Mouse (Mus musculus): ENCODE measurements at regions not wholly inside any gene's neighbourhood (a gene's known extent, or its start where the extent isn't known, plus 50 kb on each side); places are given as distances from the start of the nearest gene placed in this dataset.

DNA sequence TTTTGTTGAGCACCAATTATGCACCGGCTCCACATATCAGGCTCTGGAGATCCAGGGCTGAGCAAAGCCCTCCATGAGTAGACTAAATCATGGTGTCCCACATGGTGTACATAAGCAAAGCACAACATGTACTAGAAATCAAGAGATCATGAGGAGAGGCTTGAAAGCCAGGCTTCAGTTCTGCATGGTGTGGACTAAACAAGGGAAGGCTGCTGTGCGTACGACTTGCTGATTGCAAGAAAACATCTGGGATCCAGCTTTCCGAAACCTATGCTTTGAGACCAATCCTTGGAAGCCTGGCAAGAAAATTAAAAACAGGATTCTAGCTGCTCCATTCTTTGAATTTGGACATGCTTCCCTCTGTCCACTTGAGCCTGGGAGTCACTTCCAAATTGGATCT lies 249.1 kb upstream of the Sp8 start:
- H3K4me1 ChIP-seq (replicated peaks; ENCODE audit: control insufficient read depth, insufficient read depth, low read length), result peaks cover 4% of the 10 kb centered on the region; the same call in 1 of the 2 replicates
- no peak for DNase-seq (ENCODE audit: low spot score)
- WGBS, result 82% methylated on average over 4 of the region's 4 CpGs
- no peaks in the 10 kb centered on the region for H3K36me3 ChIP-seq (ENCODE audit: control insufficient read depth, insufficient read depth, low read length)
- H3K4me3 ChIP-seq (ENCODE audit: low read depth, low read length), result no peak overlapping the region
- H3K4me2 ChIP-seq (ENCODE audit: low read depth, low read length, severe bottlenecking), result no peak overlapping the region
- no peak overlapping the region for H3K9ac ChIP-seq (ENCODE audit: low read length)
- no peak overlapping the region for H3K27ac ChIP-seq (ENCODE audit: low read depth, low read length)
- no peaks in the 10 kb centered on the region for H3K27me3 ChIP-seq (ENCODE audit: control insufficient read depth, insufficient read depth, low read length)
- no peak for ATAC-seq (replicated peaks; ENCODE audit: low FRiP score)
- no peaks in the 10 kb centered on the region for H3K9me3 ChIP-seq (ENCODE audit: control insufficient read depth, low read length)

DNA sequence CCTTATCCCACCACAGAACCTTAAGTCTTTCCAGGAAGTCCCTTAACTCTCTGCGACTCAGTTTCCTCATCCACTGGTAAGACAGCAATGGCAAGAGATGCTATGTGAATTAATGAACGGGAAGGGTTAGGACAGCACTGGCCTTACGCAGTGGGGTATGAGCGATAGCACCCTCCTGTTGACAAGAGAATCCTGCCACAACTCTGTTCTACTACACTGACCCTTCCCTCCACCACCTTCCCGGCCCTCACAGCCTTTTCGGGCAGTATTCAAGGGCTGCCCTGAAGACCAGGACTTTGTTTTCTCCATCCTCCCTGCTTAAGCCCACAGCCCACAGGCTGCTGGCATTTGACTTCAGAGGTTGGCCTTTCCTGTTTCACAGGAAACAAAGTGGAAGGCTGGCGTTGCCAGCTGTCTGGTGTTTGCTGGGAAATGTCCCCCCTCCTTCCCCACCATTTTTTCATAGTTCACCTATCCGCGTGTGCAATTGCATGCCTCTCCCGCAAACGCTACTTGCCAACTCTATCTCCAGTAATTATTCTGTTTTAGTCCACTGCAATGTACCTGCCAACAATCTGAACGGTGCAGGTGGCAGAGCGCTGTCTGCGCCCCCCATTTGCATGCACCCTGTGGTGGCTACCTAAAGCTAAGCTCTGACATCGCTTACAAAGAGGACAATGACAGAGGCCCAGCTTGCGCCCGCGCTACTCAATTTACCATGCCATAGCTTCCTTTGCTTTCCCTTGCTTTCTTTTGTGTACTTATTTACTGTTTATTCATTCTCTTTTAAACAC lies 251.2 kb upstream of the Sp8 start:
- Histone ChIP-seq H3K9ac (ENCODE audit: low read length) (no peak overlapping the region), H3K4me2 (ENCODE audit: low read depth, low read length, severe bottlenecking) (peak overlapping the region; percentile 40), H3K4me1 (replicated peaks; ENCODE audit: control insufficient read depth, insufficient read depth, low read length) (peaks cover 4% of the 10 kb centered on the region; the same call in 1 of the 2 replicates), H3K27ac (ENCODE audit: low read depth, low read length) (no peak overlapping the region), H3K4me3 (ENCODE audit: low read depth, low read length) (peak overlapping the region; percentile 11; the same call in 1 of the 2 replicates), H3K9me3 (ENCODE audit: control insufficient read depth, low read length) (no peaks in the 10 kb centered on the region), H3K36me3 (ENCODE audit: control insufficient read depth, insufficient read depth, low read length) (no peaks in the 10 kb centered on the region), H3K27me3 (ENCODE audit: control insufficient read depth, insufficient read depth, low read length) (no peaks in the 10 kb centered on the region)
- DNase-seq (ENCODE audit: low spot score) (peak; percentile 49), ATAC-seq (replicated peaks; ENCODE audit: low FRiP score) (peak; percentile 63)
- WGBS, result 17% methylated on average over 18 of the region's 18 CpGs

DNA sequence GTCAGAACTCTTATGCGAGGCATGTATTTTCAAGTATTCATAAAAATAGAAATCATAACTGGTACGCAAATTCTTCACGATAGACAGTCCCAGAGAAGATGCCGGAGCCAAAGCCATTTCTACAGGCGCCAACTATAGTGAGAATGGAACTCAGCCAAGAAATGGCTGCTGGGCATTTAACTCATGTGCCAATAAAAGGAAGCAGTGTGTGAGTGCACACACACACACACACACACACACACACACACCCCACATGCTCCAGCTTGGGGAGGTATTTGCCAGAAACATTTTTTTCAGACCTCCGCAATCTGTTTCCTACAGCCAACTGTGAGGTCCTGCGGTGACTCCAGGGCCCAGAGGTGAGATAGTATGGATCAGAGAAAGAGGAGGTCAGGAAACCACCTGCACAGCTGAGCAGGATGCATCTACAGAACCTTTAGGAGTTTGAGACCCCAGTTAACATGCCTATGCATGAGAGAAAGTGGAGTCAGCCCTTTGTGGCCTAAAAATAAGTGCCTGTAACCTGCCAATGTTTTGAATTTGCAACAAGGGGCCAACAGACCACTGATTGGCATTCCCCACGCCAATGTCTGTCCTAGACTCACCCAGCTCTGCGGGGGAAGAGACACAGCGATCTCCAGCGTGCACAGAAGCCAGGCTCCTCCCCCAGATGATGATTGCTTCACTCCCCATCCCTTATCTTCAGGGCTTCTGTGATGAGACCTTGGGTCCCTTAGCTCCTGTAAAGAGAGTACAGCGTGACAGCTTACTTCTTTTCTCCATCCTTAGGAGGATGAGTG lies 262.1 kb upstream of the Sp8 start:
- Histone ChIP-seq H3K9me3 (ENCODE audit: control insufficient read depth, low read length) (no peaks in the 10 kb centered on the region), H3K27me3 (ENCODE audit: control insufficient read depth, insufficient read depth, low read length) (no peaks in the 10 kb centered on the region), H3K4me3 (ENCODE audit: low read depth, low read length) (no peak overlapping the region), H3K4me2 (ENCODE audit: low read depth, low read length, severe bottlenecking) (no peak overlapping the region), H3K4me1 (replicated peaks; ENCODE audit: control insufficient read depth, insufficient read depth, low read length) (no peaks in the 10 kb centered on the region), H3K9ac (ENCODE audit: low read length) (no peak overlapping the region), H3K36me3 (ENCODE audit: control insufficient read depth, insufficient read depth, low read length) (no peaks in the 10 kb centered on the region), H3K27ac (ENCODE audit: low read depth, low read length) (no peak overlapping the region)
- no peak for ATAC-seq (replicated peaks; ENCODE audit: low FRiP score)
- 87% methylated on average over 12 of the region's 12 CpGs for WGBS
- no peak for DNase-seq (ENCODE audit: low spot score)

- Histone ChIP-seq H3K4me3 (ENCODE audit: low read depth, low read length) (no peak overlapping the region), H3K27ac (ENCODE audit: low read depth, low read length) (no peak overlapping the region), H3K27me3 (ENCODE audit: control insufficient read depth, insufficient read depth, low read length) (no peaks in the 10 kb centered on the region), H3K36me3 (ENCODE audit: control insufficient read depth, insufficient read depth, low read length) (no peaks in the 10 kb centered on the region), H3K4me1 (replicated peaks; ENCODE audit: control insufficient read depth, insufficient read depth, low read length) (0 out of 2 replicates have a peak, but pooled peaks cover under 1% of the 10 kb centered on the region), H3K9ac (ENCODE audit: low read length) (no peak overlapping the region), H3K9me3 (ENCODE audit: control insufficient read depth, low read length) (no peaks in the 10 kb centered on the region), H3K4me2 (ENCODE audit: low read depth, low read length, severe bottlenecking) (no peak overlapping the region)
- 92% methylated on average over 2 of the region's 2 CpGs for WGBS
- no peak for DNase-seq (ENCODE audit: low spot score)
- ATAC-seq (replicated peaks; ENCODE audit: low FRiP score), result no peak
Measured at GRCm38 (mm10) chr12:118569811-118570210, 268.6 kb upstream of the Sp4 start.

- H3K36me3 ChIP-seq (ENCODE audit: control insufficient read depth, insufficient read depth, low read length), result no peaks in the 10 kb centered on the region
- H3K4me1 ChIP-seq (replicated peaks; ENCODE audit: control insufficient read depth, insufficient read depth, low read length), result peaks cover 4% of the 10 kb centered on the region; the same call in 1 of the 2 replicates
- H3K9me3 ChIP-seq (ENCODE audit: control insufficient read depth, low read length), result no peaks in the 10 kb centered on the region
- no peak overlapping the region for H3K4me2 ChIP-seq (ENCODE audit: low read depth, low read length, severe bottlenecking)
- DNase-seq (ENCODE audit: low spot score) (no peak), ATAC-seq (replicated peaks; ENCODE audit: low FRiP score) (no peak)
- no peak overlapping the region for H3K27ac ChIP-seq (ENCODE audit: low read depth, low read length)
- H3K9ac ChIP-seq (ENCODE audit: low read length), result no peak overlapping the region
- no peaks in the 10 kb centered on the region for H3K27me3 ChIP-seq (ENCODE audit: control insufficient read depth, insufficient read depth, low read length)
- H3K4me3 ChIP-seq (ENCODE audit: low read depth, low read length), result no peak overlapping the region
Measured at GRCm38 (mm10) chr12:118566681-118567080, 265.4 kb upstream of the Sp4 start.

GRCm38 (mm10) chr12:118564394-118565112 lies 263.3 kb upstream of the Sp4 start:
- Histone ChIP-seq H3K27ac (ENCODE audit: low read depth, low read length) (no peak overlapping the region), H3K4me3 (ENCODE audit: low read depth, low read length) (no peak overlapping the region), H3K9ac (ENCODE audit: low read length) (no peak overlapping the region), H3K4me2 (ENCODE audit: low read depth, low read length, severe bottlenecking) (no peak overlapping the region), H3K36me3 (ENCODE audit: control insufficient read depth, insufficient read depth, low read length) (no peaks in the 10 kb centered on the region), H3K4me1 (replicated peaks; ENCODE audit: control insufficient read depth, insufficient read depth, low read length) (peaks cover 4% of the 10 kb centered on the region; the same call in 1 of the 2 replicates), H3K27me3 (ENCODE audit: control insufficient read depth, insufficient read depth, low read length) (no peaks in the 10 kb centered on the region), H3K9me3 (ENCODE audit: control insufficient read depth, low read length) (no peaks in the 10 kb centered on the region)
- no peak for DNase-seq (ENCODE audit: low spot score)
- ATAC-seq (replicated peaks; ENCODE audit: low FRiP score), result no peak
- 34% methylated on average over 9 of the region's 9 CpGs for WGBS

DNA sequence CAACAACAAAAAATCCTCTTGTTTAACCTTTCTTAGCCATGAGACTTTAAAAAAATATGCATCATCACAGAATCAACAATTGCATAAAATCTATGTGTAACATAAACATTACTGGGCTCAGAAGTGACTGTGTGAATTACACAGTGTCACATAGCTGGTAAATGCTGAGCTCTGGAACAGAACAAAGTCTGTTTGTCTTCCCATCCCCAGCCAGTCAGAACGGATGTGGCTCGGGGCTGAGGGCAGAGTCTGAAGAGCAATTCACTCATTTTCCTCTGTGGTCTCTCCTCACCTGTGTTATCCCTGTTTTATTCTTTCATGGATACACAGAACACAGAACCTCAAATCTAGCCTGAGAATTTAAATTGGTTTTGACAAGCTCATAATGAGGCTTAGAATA lies 261.0 kb upstream of the Sp4 start:
- Histone ChIP-seq H3K27me3 (ENCODE audit: control insufficient read depth, insufficient read depth, low read length) (no peaks in the 10 kb centered on the region), H3K9ac (ENCODE audit: low read length) (no peak overlapping the region), H3K27ac (ENCODE audit: low read depth, low read length) (no peak overlapping the region), H3K4me1 (replicated peaks; ENCODE audit: control insufficient read depth, insufficient read depth, low read length) (peaks cover 4% of the 10 kb centered on the region; the same call in 1 of the 2 replicates), H3K4me2 (ENCODE audit: low read depth, low read length, severe bottlenecking) (no peak overlapping the region), H3K9me3 (ENCODE audit: control insufficient read depth, low read length) (no peaks in the 10 kb centered on the region), H3K4me3 (ENCODE audit: low read depth, low read length) (no peak overlapping the region), H3K36me3 (ENCODE audit: control insufficient read depth, insufficient read depth, low read length) (no peaks in the 10 kb centered on the region)
- 67% methylated on average over 2 of the region's 2 CpGs for WGBS
- ATAC-seq (replicated peaks; ENCODE audit: low FRiP score) (no peak), DNase-seq (ENCODE audit: low spot score) (no peak)

- Histone ChIP-seq H3K27me3 (ENCODE audit: control insufficient read depth, insufficient read depth, low read length) (no peaks in the 10 kb centered on the region), H3K4me3 (ENCODE audit: low read depth, low read length) (no peak overlapping the region), H3K9me3 (ENCODE audit: control insufficient read depth, low read length) (no peaks in the 10 kb centered on the region), H3K27ac (ENCODE audit: low read depth, low read length) (no peak overlapping the region), H3K4me1 (replicated peaks; ENCODE audit: control insufficient read depth, insufficient read depth, low read length) (no peaks in the 10 kb centered on the region), H3K4me2 (ENCODE audit: low read depth, low read length, severe bottlenecking) (no peak overlapping the region), H3K36me3 (ENCODE audit: control insufficient read depth, insufficient read depth, low read length) (no peaks in the 10 kb centered on the region), H3K9ac (ENCODE audit: low read length) (no peak overlapping the region)
- ATAC-seq (replicated peaks; ENCODE audit: low FRiP score) (no peak), DNase-seq (ENCODE audit: low spot score) (no peak)
- 95% methylated on average over 1 of the region's 1 CpGs for WGBS
Measured at GRCm38 (mm10) chr12:118549071-118549470, 247.8 kb upstream of the Sp4 start.

Data from forebrain, embryonic 11.5 days (tissue).